Mouse (Mus musculus): ENCODE results near the gene Pipox. TPM values are rescaled to one million over a fixed set of nuclear protein-coding genes. Genes with fewer than 3 reads are reported as not detected.

Pipox gene
- total RNA-seq, 2 experiments from 2014 or later: 1.9 to 2.5 TPM

- DNase-seq: no peak
Measured at GRCm38 (mm10) chr11:77847599-77848128, 46.2 kb downstream of the Pipox start.

- no peak for DNase-seq
Measured at GRCm38 (mm10) chr11:77843906-77844200, 50.0 kb downstream of the Pipox start.

- DNase-seq: no peak
Measured at GRCm38 (mm10) chr11:77843068-77843905, 50.6 kb downstream of the Pipox start.

DNA sequence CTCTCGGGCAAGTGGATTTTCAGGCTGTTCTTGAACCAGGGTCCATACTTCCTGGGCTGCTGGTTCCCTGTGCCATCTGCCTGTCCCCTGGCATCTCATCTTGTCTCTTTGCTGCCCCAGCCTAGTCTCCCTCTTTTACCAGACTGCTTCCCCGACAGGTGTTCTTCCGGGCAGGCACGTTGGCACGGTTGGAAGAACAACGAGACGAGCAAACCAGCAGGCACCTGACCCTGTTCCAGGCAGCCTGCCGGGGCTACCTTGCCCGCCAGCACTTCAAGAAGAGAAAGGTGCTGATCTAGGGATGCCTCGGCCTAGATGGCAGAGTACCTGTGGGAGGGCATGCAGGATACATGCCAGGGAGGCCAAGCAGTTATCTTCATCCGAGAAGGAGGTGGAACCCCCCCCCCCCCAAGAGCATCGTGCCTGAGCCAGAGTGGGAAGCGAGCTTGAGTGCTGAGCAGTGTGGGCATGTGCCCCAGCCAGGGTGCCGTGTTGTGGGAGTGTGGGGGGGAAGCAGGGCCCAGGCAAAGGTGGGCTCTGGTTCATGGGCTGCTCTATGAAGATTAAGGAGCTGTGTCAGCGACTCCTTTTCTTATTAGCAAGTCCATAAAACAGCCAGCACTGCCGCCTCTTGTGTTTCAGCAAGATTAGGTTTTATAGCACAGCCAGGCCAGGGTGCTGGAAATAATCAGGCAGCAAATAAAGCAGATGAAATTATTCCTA, 53.2 kb downstream of the Pipox start:
- DNase-seq: no peak

DNA sequence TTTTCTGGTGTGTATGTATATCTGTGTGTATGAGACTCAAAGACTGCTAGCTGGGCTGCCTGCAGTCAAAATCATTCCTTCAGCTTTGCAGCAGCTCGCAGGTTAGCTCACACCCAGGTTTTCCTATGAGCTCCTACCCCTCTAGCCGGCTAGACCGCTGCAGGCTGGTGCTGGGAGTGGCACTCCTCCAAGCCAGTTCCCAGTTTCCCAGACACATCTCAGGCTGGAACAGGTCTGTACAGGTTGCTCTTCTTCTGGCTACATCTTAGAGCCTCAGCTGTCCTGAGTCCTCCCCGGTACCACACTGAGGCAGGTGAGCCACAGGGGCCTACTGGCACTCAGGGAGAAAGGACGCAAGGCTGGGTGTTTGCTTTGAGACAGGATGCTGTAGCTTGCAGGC, 56.0 kb downstream of the Pipox start:
- no peak for DNase-seq

- peak; percentile 34 for DNase-seq
Measured at GRCm38 (mm10) chr11:77836751-77837150, 57.1 kb downstream of the Pipox start.

- no peak for DNase-seq
Measured at GRCm38 (mm10) chr11:77836290-77836689, 57.6 kb downstream of the Pipox start.

DNA sequence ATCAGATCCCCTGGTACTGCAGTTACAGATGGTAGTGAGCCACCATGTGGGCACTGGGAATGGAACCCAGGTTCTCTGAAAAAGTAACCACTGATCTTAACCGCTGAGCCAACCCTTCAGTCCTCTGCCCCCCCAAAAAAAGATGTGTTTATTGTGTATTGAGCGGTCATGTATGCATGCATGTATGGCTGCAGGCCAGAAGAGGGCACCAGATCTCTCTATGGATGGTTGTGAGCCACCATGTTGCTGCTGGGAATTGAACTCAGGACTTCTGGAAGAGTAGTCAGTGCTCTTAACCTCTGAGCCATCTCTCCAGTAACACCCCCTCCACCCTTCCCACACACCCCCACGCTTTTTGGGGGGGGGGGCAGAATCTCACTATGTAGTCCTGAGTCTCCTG, 58.8 kb downstream of the Pipox start:
- DNase-seq: no peak

GRCm38 (mm10) chr11:77832541-77832940, 61.4 kb downstream of the Pipox start:
- DNase-seq: no peak

- DNase-seq: no peak
Measured at GRCm38 (mm10) chr11:77830875-77831274, 63.0 kb downstream of the Pipox start.

Other genes starting within 250 kb of the Pipox start
- gene Nufip2, start 207.9 kb downstream of the Pipox start, total RNA-seq (2021): 10 to 100 TPM; 61.0 to 62.2 TPM
- not detected for gene Cryba1, start 168.8 kb downstream of the Pipox start, total RNA-seq (2021)
- gene Myo18a, start 130.8 kb downstream of the Pipox start, total RNA-seq (2021): 100 to 1,000 TPM; 244 to 245 TPM
- not detected for gene Gm10277, start 106.3 kb downstream of the Pipox start, total RNA-seq (2021)
- under 1 TPM; 0.14 to 0.19 TPM for gene Sez6, start 36.7 kb upstream of the Pipox start, total RNA-seq (2021)
- 10 to 100 TPM; 42.3 to 43.2 TPM for gene Phf12, start 88.7 kb upstream of the Pipox start, total RNA-seq (2021)
- gene Dhrs13, start 138.2 kb upstream of the Pipox start, total RNA-seq (2021): 1 to 10 TPM; 7.8 to 9.3 TPM
- gene Flot2, start 143.8 kb upstream of the Pipox start, total RNA-seq (2021): 10 to 100 TPM; 89.1 to 98.5 TPM
- 10 to 100 TPM; 23.7 to 24.0 TPM for gene Eral1, start 186.3 kb upstream of the Pipox start, total RNA-seq (2021)
- 10 to 100 TPM; 17.1 to 17.5 TPM for gene Fam222b, start 200.6 kb upstream of the Pipox start, total RNA-seq (2021)